19 mouse cellular contexts compared by ENCODE assay signal in the genomic region with DNA sequence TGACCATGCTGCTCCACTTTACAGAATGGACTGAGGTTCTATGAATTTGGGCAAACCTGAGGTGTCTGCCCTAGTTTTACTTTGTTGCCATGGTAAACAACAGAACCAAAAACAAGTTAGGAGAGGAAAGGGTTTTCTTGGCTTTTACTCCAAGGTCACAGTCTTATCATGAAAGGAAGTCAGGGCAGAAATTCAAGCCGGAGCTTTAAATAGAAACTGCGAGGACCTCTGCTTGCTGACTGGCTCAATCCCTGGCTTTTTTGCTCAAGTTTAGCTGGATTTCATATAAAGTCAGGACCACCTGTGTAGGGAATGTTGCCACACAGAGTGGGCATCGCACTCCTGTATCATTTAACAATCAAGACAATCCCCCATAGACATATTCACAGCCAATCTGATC.
"Had no signal": no experiment of that assay in that cellular context is flagged by ENCODE, and none has a peak within 500 bp of the region (broad histone marks: within the 10 kb centered on the region; RNA-seq: fewer than 3 reads in every experiment).

No protein-coding gene starts in this region.

- DNase-seq: kidney, postnatal 4 days; left cerebral cortex, postnatal 4 days; liver, postnatal 0 days; lung, embryonic 14.5 days; right cerebral cortex, adult 18-20 months; right cerebral cortex, postnatal 14 days; right cerebral cortex, postnatal 4 days; thymus, adult 2 months; thymus, postnatal 14 days; thymus, postnatal 4 days had no signal

- H3K27ac ChIP-seq: limb, embryonic 12.5 days; limb, embryonic 15.5 days; liver, embryonic 14.5 days; macrophage; midbrain, embryonic 12.5 days; midbrain, embryonic 15.5 days; neural tube, embryonic 12.5 days; neural tube, embryonic 15.5 days; stomach, postnatal 0 days had no signal

- H3K4me3 ChIP-seq: limb, embryonic 12.5 days; limb, embryonic 15.5 days; midbrain, embryonic 12.5 days; midbrain, embryonic 15.5 days; neural tube, embryonic 12.5 days; neural tube, embryonic 15.5 days had no signal

- H3K4me1 ChIP-seq: limb, embryonic 12.5 days; midbrain, embryonic 15.5 days; neural tube, embryonic 12.5 days; neural tube, embryonic 15.5 days had no signal

- H3K36me3 ChIP-seq: limb, embryonic 12.5 days; limb, embryonic 15.5 days; midbrain, embryonic 12.5 days; midbrain, embryonic 15.5 days; neural tube, embryonic 12.5 days; neural tube, embryonic 15.5 days had no signal

- H3K9me3 ChIP-seq: limb, embryonic 12.5 days; limb, embryonic 15.5 days; midbrain, embryonic 12.5 days; midbrain, embryonic 15.5 days; neural tube, embryonic 12.5 days; neural tube, embryonic 15.5 days had no signal

- H3K27me3 ChIP-seq: limb, embryonic 12.5 days; limb, embryonic 15.5 days; midbrain, embryonic 12.5 days; midbrain, embryonic 15.5 days; neural tube, embryonic 12.5 days; neural tube, embryonic 15.5 days had no signal
